In the genomic region with DNA sequence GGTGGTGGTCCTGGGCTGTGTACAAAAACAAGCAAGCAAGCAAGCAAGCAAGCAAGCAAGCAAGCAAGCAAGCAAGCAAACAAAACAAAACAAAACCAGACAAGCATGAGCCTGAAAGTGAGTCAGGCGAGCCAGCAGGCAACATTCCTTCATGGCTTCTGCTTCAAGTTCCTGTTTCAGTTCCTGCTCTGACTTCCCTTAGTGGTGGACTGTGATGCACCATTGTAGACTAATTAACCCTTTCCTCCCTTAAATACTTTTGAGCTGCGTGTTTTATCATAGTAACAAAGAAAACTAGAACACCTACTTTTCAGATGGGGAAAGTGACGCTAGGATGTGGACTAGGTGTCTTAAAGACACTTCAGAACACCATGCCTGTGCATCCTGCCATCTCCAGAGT, we compare ENCODE assay signal across 13 mouse cellular contexts.
"Had no signal": no experiment of that assay in that cellular context is flagged by ENCODE, and none has a peak within 500 bp of the region (broad histone marks: within the 10 kb centered on the region; RNA-seq: fewer than 3 reads in every experiment).

No protein-coding gene starts in this region.

- H3K9ac ChIP-seq: liver, embryonic 14.5 days; neural tube, embryonic 13.5 days; stomach, embryonic 15.5 days had no signal

- H3K27me3 ChIP-seq: neural tube, embryonic 13.5 days; stomach, embryonic 15.5 days had no signal

- H3K4me2 ChIP-seq: neural tube, embryonic 13.5 days; stomach, embryonic 15.5 days had no signal

- ATAC-seq: intestine, postnatal 0 days; midbrain, embryonic 16.5 days had no signal

- H3K4me1 ChIP-seq: stomach, embryonic 15.5 days had no signal

- H3K9me3 ChIP-seq: midbrain, embryonic 10.5 days; neural tube, embryonic 13.5 days; stomach, embryonic 15.5 days had no signal

- H3K4me3 ChIP-seq: midbrain, embryonic 10.5 days; neural tube, embryonic 13.5 days; stomach, embryonic 15.5 days had no signal

- DNase-seq: kidney, adult 8-10 months; kidney, postnatal 25 days; layer of hippocampus, postnatal 36 days; lung, adult 18-20 months; right cerebral cortex, postnatal 14 days; thymus, adult 2 months; thymus, postnatal 25 days had no signal

- H3K36me3 ChIP-seq: midbrain, embryonic 10.5 days; neural tube, embryonic 13.5 days; stomach, embryonic 15.5 days had no signal

- H3K27ac ChIP-seq: liver, embryonic 14.5 days; midbrain, embryonic 10.5 days; neural tube, embryonic 13.5 days; stomach, embryonic 15.5 days had no signal
